9 mouse cellular contexts compared by ENCODE assay signal in the genomic region with DNA sequence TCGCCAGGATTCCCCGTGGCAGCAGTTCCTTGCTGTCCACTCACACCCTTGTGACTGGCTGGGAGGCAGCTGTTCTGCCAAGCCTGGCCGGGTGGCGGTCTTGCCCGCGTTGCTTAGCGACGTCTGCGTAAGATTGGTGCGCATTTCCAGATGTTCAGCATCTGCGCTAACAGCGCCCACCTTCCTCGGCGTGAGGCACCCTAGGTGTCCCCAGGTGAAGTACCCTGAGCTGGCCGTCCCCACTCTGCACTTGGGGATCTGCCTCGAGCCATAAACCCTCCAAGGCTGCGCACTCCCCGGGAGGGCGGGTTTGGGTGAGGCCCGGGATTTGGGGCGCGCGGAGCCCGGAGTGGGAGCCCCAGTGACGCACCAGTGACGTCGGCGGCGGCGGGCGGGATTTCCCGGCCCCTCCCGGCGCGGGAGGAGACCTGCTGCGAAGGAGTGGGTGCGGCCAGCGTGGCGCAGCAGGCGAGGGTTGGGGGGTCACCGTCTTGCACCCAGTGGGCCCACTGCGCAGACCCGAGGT. TPM values are rescaled to one million over a fixed set of nuclear protein-coding genes. Genes with fewer than 3 reads are reported as not detected.
DNase-seq lines count a peak whose midpoint lies in the region; ATAC-seq and TF ChIP-seq lines count a peak whose summit lies in the region.
"Had no signal": no experiment of that assay in that cellular context is flagged by ENCODE, and none has a peak within 500 bp of the region (broad histone marks: within the 10 kb centered on the region; RNA-seq: fewer than 3 reads in every experiment).

A gene (plus strand): TSS at position 166 of the 526 bp plus-strand sequence.

- peak within 1 kb of the TSS; percentile 78 for H3K9ac ChIP-seq in hindbrain, embryonic 13.5 days

- peaks cover 2% of the 10 kb centered on the region; the same call in 1 of the 2 replicates for H3K4me1 ChIP-seq in brown adipose tissue, adult 24 weeks (ENCODE audit: control insufficient read depth, insufficient read depth, insufficient read length, low read length)
- peaks cover 31% of the 10 kb centered on the region for H3K4me1 ChIP-seq in hindbrain, embryonic 13.5 days (replicated peaks)

- 1% methylated on average over 43 of the region's 43 CpGs for WGBS in hindbrain, embryonic 13.5 days

- no peak for TF ChIP-seq CTCF in left cerebral cortex, adult 2 months (IDR thresholded peaks at IDR 0.05)

- intact Hi-C loops in left cerebral cortex, adult 2 months (cut with DNase I): no loop called here

- H3K27ac ChIP-seq in brown adipose tissue, adult 24 weeks (replicated peaks; ENCODE audit: low read depth, low read length): no peak within 1 kb of the TSS
- peak within 1 kb of the TSS; percentile 58; the same call in 1 of the 2 replicates for H3K27ac ChIP-seq in hindbrain, embryonic 13.5 days
- peak within 1 kb of the TSS; percentile 54 for H3K27ac ChIP-seq in left cerebral cortex, adult 2 months

- peak within 1 kb of the TSS; percentile 61 for H3K4me3 ChIP-seq in brown adipose tissue, adult 24 weeks (ENCODE audit: insufficient read depth, low read depth, low read length)
- H3K4me3 ChIP-seq in hindbrain, embryonic 13.5 days: peak within 1 kb of the TSS; percentile 65
- H3K4me3 ChIP-seq in left cerebral cortex, adult 2 months: peak within 1 kb of the TSS; percentile 62

- peak; percentile 73 for ATAC-seq in frontal cortex, adult (ENCODE audit: low TSS enrichment)
- peak; percentile 80 for ATAC-seq in hindbrain, embryonic 13.5 days (ENCODE audit: low FRiP score)

- peak within 1 kb of the TSS; percentile 87 for H3K4me2 ChIP-seq in hindbrain, embryonic 13.5 days

- no peaks in the 10 kb centered on the region for H3K9me3 ChIP-seq in hindbrain, embryonic 13.5 days

- no peaks in the 10 kb centered on the region; the same call in 1 of the 2 replicates for H3K36me3 ChIP-seq in hindbrain, embryonic 13.5 days

- DNase-seq in MN1 (ENCODE audit: low spot score): peak; percentile 85
- peak; percentile 83 to 87 for DNase-seq in left cerebral cortex, adult 2 months (ENCODE audit: extremely low spot score in 1 of 2, low spot score in 2 of 2)
- DNase-seq in lung, postnatal 25 days (ENCODE audit: low spot score): peak; percentile 21
- DNase-seq in retina, adult 2 months (ENCODE audit: low read depth, low spot score): peak; percentile 11
- DNase-seq in c-Kit-positive CD71-positive TER-119-positive erythroid progenitor cells, embryonic 14.5 days (ENCODE audit: low spot score): no peak

- H3K27me3 ChIP-seq in hindbrain, embryonic 13.5 days: peaks cover 50% of the 10 kb centered on the region

RNA-seq across cellular contexts. Expression of the gene that starts here (rescaled TPM):
- polyA plus RNA-seq in brown adipose tissue, adult 24 weeks (2012; ENCODE audit: insufficient read depth, insufficient read length, missing spikeins): not detected in 2 replicates
- 22.2 and 27.1 TPM in 2 replicates for polyA plus RNA-seq in hindbrain, embryonic 13.5 days (2015; fragmentation: Nextera tagmentation; extraction: Ambion mirVana)
- total RNA-seq in left cerebral cortex, adult 2 months (2021): 10 to 100 TPM; 39.3 to 45.2 TPM
- total RNA-seq: hematopoietic stem cell, adult 5-6 weeks had no signal

Comparison
In these comparisons a context has a peak if more than half of its experiments do, and no peak if none do; other contexts are left out.
1. RNA of the gene that starts here (polyA plus RNA-seq): 22.2 to 27.1 TPM in hindbrain, embryonic 13.5 days; not detected in brown adipose tissue, adult 24 weeks; every median in the first group is over 10 times any median in the second.
2. Peak in every context shown above with its lines, with median percentiles within 50 percentile points of each other: H3K4me3 ChIP-seq.